Mouse (Mus musculus): ENCODE measurements at regions not wholly inside any gene's neighbourhood (a gene's known extent, or its start where the extent isn't known, plus 50 kb on each side); places are given as distances from the start of the nearest gene placed in this dataset.

GRCm38 (mm10) chr11:105530711-105531157 lies 59.1 kb upstream of the Tanc2 start:
- TF ChIP-seq ZNF384 (IDR thresholded peaks at IDR 0.05; ENCODE audit: low read depth, low read length) (no peak), MXI1 (IDR thresholded peaks at IDR 0.05; ENCODE audit: low read depth, low read length) (no peak), CHD1 (IDR thresholded peaks at IDR 0.05; ENCODE audit: low read depth, low read length) (no peak), EP300 (IDR thresholded peaks at IDR 0.05; ENCODE audit: low read length) (peak; percentile 58; the same call in 1 of the 2 replicates), JUND (conservative IDR thresholded peaks at IDR 0.05; ENCODE audit: low read depth, low read length) (peak; percentile 65), ZC3H11A (IDR thresholded peaks at IDR 0.05; ENCODE audit: low read depth, low read length) (no peak), JUN (IDR thresholded peaks at IDR 0.05; ENCODE audit: insufficient read depth, low read depth, low read length) (peak; percentile 53; the same call in 1 of the 2 replicates), MYC (IDR thresholded peaks at IDR 0.05; ENCODE audit: low read depth, low read length) (no peak), IRF4 (IDR thresholded peaks at IDR 0.05; ENCODE audit: low read depth, low read length) (peak; percentile 84; the same call in 1 of the 2 replicates), MAZ (IDR thresholded peaks at IDR 0.05; ENCODE audit: low read depth, low read length) (no peak), NRF1 (IDR thresholded peaks at IDR 0.05; ENCODE audit: low read depth, low read length) (no peak), POLR2A (IDR thresholded peaks at IDR 0.05; ENCODE audit: low read depth, low read length) (no peak), ZKSCAN1 (IDR thresholded peaks at IDR 0.05; ENCODE audit: borderline replicate concordance, low read depth, low read length) (no peak), USF1 (IDR thresholded peaks at IDR 0.05; ENCODE audit: low read depth, low read length) (no peak)
- H3K27ac ChIP-seq (ENCODE audit: insufficient read depth, low read depth), result no peak overlapping the region
- no peaks in the 10 kb centered on the region for H3K9me3 ChIP-seq (replicated peaks; ENCODE audit: low read length)
- dilution Hi-C loops (cut with MboI; ENCODE audit: extremely low pct_ligation_motif_present, extremely low pct_unique_long_range_greater_than_20kb, low sequenced_read_pairs), result no loop called here
- H3K4me2 ChIP-seq (ENCODE audit: insufficient read depth, low read depth, poor library complexity, severe bottlenecking), result no peak overlapping the region
- H3K4me3 ChIP-seq (replicated peaks in 1 of 3; ENCODE audit: low read depth in 2 of 3, low read length in 2 of 3, poor library complexity in 1 of 3), result no peak overlapping the region
- no peak overlapping the region; the same call in 1 of the 2 replicates for H3K9ac ChIP-seq (ENCODE audit: insufficient read depth, low read depth)
- no peaks in the 10 kb centered on the region for H3K79me2 ChIP-seq (replicated peaks; ENCODE audit: control insufficient read depth, extremely low read depth, insufficient read depth, poor library complexity, severe bottlenecking)
- H3K36me3 ChIP-seq (replicated peaks in 1 of 2; ENCODE audit: control insufficient read depth in 1 of 2, insufficient read depth in 1 of 2, low read length in 1 of 2), result no peaks in the 10 kb centered on the region
- peak; percentile 21 for DNase-seq (ENCODE audit: extremely low read depth)
- H3K27me3 ChIP-seq (replicated peaks), result no peaks in the 10 kb centered on the region
- peaks cover 7 to 12% of the 10 kb centered on the region in 2 experiments; a peak in 3 of 4 replicates for H3K4me1 ChIP-seq (ENCODE audit: control insufficient read depth in 1 of 2, insufficient read depth in 2 of 2)
- in situ Hi-C loops (cut with MboI; ENCODE audit: low pct_ligation_motif_present, low pct_unique_long_range_greater_than_20kb, low sequenced_read_pairs), result no loop called here

GRCm38 (mm10) chr11:105526066-105526465 lies 63.7 kb upstream of the Tanc2 start:
- no peaks in the 10 kb centered on the region for H3K79me2 ChIP-seq (replicated peaks; ENCODE audit: control insufficient read depth, extremely low read depth, insufficient read depth, poor library complexity, severe bottlenecking)
- in situ Hi-C loops (cut with MboI; ENCODE audit: low pct_ligation_motif_present, low pct_unique_long_range_greater_than_20kb, low sequenced_read_pairs) (no loop called here), dilution Hi-C loops (cut with MboI; ENCODE audit: extremely low pct_ligation_motif_present, extremely low pct_unique_long_range_greater_than_20kb, low sequenced_read_pairs) (no loop called here)
- peaks cover 7 to 10% of the 10 kb centered on the region in 2 experiments for H3K4me1 ChIP-seq (ENCODE audit: control insufficient read depth in 1 of 2, insufficient read depth in 2 of 2)
- H3K4me2 ChIP-seq (ENCODE audit: insufficient read depth, low read depth, poor library complexity, severe bottlenecking), result no peak overlapping the region
- H3K9ac ChIP-seq (ENCODE audit: insufficient read depth, low read depth), result no peak overlapping the region
- no peak for DNase-seq (ENCODE audit: extremely low read depth)
- H3K27ac ChIP-seq (ENCODE audit: insufficient read depth, low read depth), result no peak overlapping the region
- H3K36me3 ChIP-seq (replicated peaks in 1 of 2; ENCODE audit: control insufficient read depth in 1 of 2, insufficient read depth in 1 of 2, low read length in 1 of 2), result no peaks in the 10 kb centered on the region
- H3K9me3 ChIP-seq (replicated peaks; ENCODE audit: low read length), result no peaks in the 10 kb centered on the region
- TF ChIP-seq E2F4 (IDR thresholded peaks at IDR 0.05; ENCODE audit: insufficient replicate concordance, low read depth, low read length), result no peak
- TF ChIP-seq BHLHE40 (IDR thresholded peaks at IDR 0.05; ENCODE audit: low read depth, low read length), result no peak
- TF ChIP-seq SIN3A (IDR thresholded peaks at IDR 0.05; ENCODE audit: low read length), result no peak
- TF ChIP-seq ZC3H11A (IDR thresholded peaks at IDR 0.05; ENCODE audit: low read depth, low read length), result no peak
- no peak for TF ChIP-seq ETS1 (conservative IDR thresholded peaks at IDR 0.05; ENCODE audit: low read depth, low read length)
- TF ChIP-seq TBP (conservative IDR thresholded peaks at IDR 0.05; ENCODE audit: low read depth, low read length), result no peak
- no peak for TF ChIP-seq MAZ (IDR thresholded peaks at IDR 0.05; ENCODE audit: low read depth, low read length)
- TF ChIP-seq CTCF (conservative IDR thresholded peaks at IDR 0.05 in 1 of 2, IDR thresholded peaks at IDR 0.05 in 1 of 2; ENCODE audit: low read depth in 2 of 2, low read length in 2 of 2), result no peak
- no peak for TF ChIP-seq GABPA (IDR thresholded peaks at IDR 0.05; ENCODE audit: insufficient replicate concordance, low read depth, low read length)
- no peak for TF ChIP-seq PAX5 (IDR thresholded peaks at IDR 0.05; ENCODE audit: low read length)
- no peak for TF ChIP-seq MEF2A (IDR thresholded peaks at IDR 0.05; ENCODE audit: borderline replicate concordance, low read depth, low read length)
- no peak for TF ChIP-seq JUND (conservative IDR thresholded peaks at IDR 0.05; ENCODE audit: low read depth, low read length)
- no peak for TF ChIP-seq ZMIZ1 (IDR thresholded peaks at IDR 0.05; ENCODE audit: low read depth, low read length)
- H3K27me3 ChIP-seq (replicated peaks), result no peaks in the 10 kb centered on the region
- no peak overlapping the region for H3K4me3 ChIP-seq (replicated peaks in 1 of 3; ENCODE audit: low read depth in 2 of 3, low read length in 2 of 3, poor library complexity in 1 of 3)
